Mouse (Mus musculus) erythroblast, embryonic 14.5 days (primary cell): ENCODE data around the gene Stoml1.

ENCODE experiments used
- GATA1 ChIP-seq: IDR thresholded peaks from 2 replicates; pipeline ENCODE4 v1.6.1; 2012; ENCODE audit warnings: low read length, inconsistent platforms, mixed read lengths
- TAL1 ChIP-seq: IDR thresholded peaks from 3 replicates; pipeline ENCODE4 v1.6.1; 2012; ENCODE audit warnings: low read length, inconsistent platforms, mixed read lengths

DNA sequence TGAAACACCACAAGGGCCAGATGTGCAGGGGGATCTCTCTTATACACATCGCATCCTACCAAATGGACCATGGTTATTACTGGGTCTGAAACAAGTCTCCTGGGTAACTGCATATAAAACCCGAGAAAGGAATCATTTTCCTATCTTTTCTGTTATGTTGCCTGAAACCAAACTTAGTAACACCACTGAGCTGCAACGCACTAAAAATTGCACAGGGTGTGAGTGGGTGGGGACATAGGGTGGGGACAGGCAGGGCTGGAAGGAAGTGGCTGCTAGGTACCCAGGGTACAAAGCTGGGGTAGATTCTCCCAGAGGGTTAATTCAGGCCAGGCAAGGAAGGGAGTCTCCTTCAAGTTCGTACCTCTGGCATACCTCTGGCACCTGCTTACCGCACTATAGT lies 10.3 kb upstream of the Stoml1 start:
- TF ChIP-seq TAL1 (no peak), GATA1 (no peak)
